Mouse (Mus musculus): ENCODE data around the gene Crhr1. TPM values are rescaled to one million over a fixed set of nuclear protein-coding genes. Genes with fewer than 3 reads are reported as not detected.

Crhr1 gene
- polyA plus RNA-seq, 1 experiment from 2014 or later: not detected

- no peaks in the 10 kb centered on the region for H3K9me3 ChIP-seq
- no peak overlapping the region for H3K9ac ChIP-seq
- H3K4me3 ChIP-seq: no peak overlapping the region
- no peak for ATAC-seq (ENCODE audit: insufficient number of reproducible peaks, low FRiP score, low TSS enrichment, low read depth)
- 76% methylated on average over 11 of the region's 11 CpGs for WGBS
- no peak overlapping the region for H3K27ac ChIP-seq
- H3K4me1 ChIP-seq: peaks cover 7% of the 10 kb centered on the region; the same call in 1 of the 2 replicates
- no peak overlapping the region for H3K4me2 ChIP-seq
- no peaks in the 10 kb centered on the region for H3K27me3 ChIP-seq
- no peaks in the 10 kb centered on the region for H3K36me3 ChIP-seq
These were observed 20.8 kb upstream of the Crhr1 start for GRCm38 (mm10) chr11:104111851-104112250.

- 87% methylated on average over 6 of the region's 6 CpGs for WGBS
- Histone ChIP-seq H3K9ac (no peak overlapping the region), H3K4me1 (peaks cover 7% of the 10 kb centered on the region; the same call in 1 of the 2 replicates), H3K9me3 (no peaks in the 10 kb centered on the region), H3K27me3 (no peaks in the 10 kb centered on the region), H3K27ac (no peak overlapping the region), H3K4me3 (no peak overlapping the region), H3K36me3 (no peaks in the 10 kb centered on the region), H3K4me2 (no peak overlapping the region)
- no peak for ATAC-seq (ENCODE audit: insufficient number of reproducible peaks, low FRiP score, low TSS enrichment, low read depth)
These were observed 19.0 kb upstream of the Crhr1 start for GRCm38 (mm10) chr11:104113699-104114098.

GRCm38 (mm10) chr11:104114690-104115089, 18.0 kb upstream of the Crhr1 start:
- WGBS: under 1% methylated on average over 7 of the region's 7 CpGs
- Histone ChIP-seq H3K9me3 (no peaks in the 10 kb centered on the region), H3K27ac (no peak overlapping the region), H3K4me2 (no peak overlapping the region), H3K4me3 (no peak overlapping the region), H3K9ac (no peak overlapping the region), H3K27me3 (no peaks in the 10 kb centered on the region), H3K4me1 (peaks cover 7% of the 10 kb centered on the region; the same call in 1 of the 2 replicates), H3K36me3 (no peaks in the 10 kb centered on the region)
- ATAC-seq (ENCODE audit: insufficient number of reproducible peaks, low FRiP score, low TSS enrichment, low read depth): peak; percentile 87

- Histone ChIP-seq H3K27ac (no peak overlapping the region), H3K4me2 (no peak overlapping the region), H3K4me3 (no peak overlapping the region), H3K27me3 (no peaks in the 10 kb centered on the region), H3K9ac (no peak overlapping the region), H3K4me1 (peaks cover 7% of the 10 kb centered on the region; the same call in 1 of the 2 replicates), H3K9me3 (no peaks in the 10 kb centered on the region), H3K36me3 (no peaks in the 10 kb centered on the region)
- WGBS: 70% methylated on average over 4 of the region's 4 CpGs
- no peak for ATAC-seq (ENCODE audit: insufficient number of reproducible peaks, low FRiP score, low TSS enrichment, low read depth)
These were observed 14.3 kb upstream of the Crhr1 start for GRCm38 (mm10) chr11:104118356-104118755.

- Histone ChIP-seq H3K9me3 (no peaks in the 10 kb centered on the region), H3K27ac (no peak overlapping the region), H3K4me3 (no peak overlapping the region), H3K36me3 (no peaks in the 10 kb centered on the region), H3K9ac (no peak overlapping the region), H3K4me2 (no peak overlapping the region), H3K27me3 (no peaks in the 10 kb centered on the region), H3K4me1 (peaks cover 4% of the 10 kb centered on the region; the same call in 1 of the 2 replicates)
- WGBS: 58% methylated on average over 7 of the region's 7 CpGs
- ATAC-seq (ENCODE audit: insufficient number of reproducible peaks, low FRiP score, low TSS enrichment, low read depth): no peak
These were observed 9.7 kb upstream of the Crhr1 start for GRCm38 (mm10) chr11:104122966-104123365.

- H3K4me3 ChIP-seq: no peak overlapping the region
- no peaks in the 10 kb centered on the region for H3K27me3 ChIP-seq
- H3K36me3 ChIP-seq: no peaks in the 10 kb centered on the region
- no peaks in the 10 kb centered on the region for H3K9me3 ChIP-seq
- H3K4me2 ChIP-seq: no peak overlapping the region
- ATAC-seq (ENCODE audit: insufficient number of reproducible peaks, low FRiP score, low TSS enrichment, low read depth): no peak
- WGBS: 76% methylated on average over 10 of the region's 10 CpGs
- H3K27ac ChIP-seq: no peak overlapping the region
- H3K9ac ChIP-seq: no peak overlapping the region
- peaks cover 4% of the 10 kb centered on the region; the same call in 1 of the 2 replicates for H3K4me1 ChIP-seq
These were observed 9.2 kb upstream of the Crhr1 start for GRCm38 (mm10) chr11:104123479-104123878.

- H3K9me3 ChIP-seq: no peaks in the 10 kb centered on the region
- no peak overlapping the region for H3K9ac ChIP-seq
- H3K27me3 ChIP-seq: no peaks in the 10 kb centered on the region
- no peak overlapping the region for H3K4me2 ChIP-seq
- 51% methylated on average over 3 of the region's 3 CpGs for WGBS
- no peaks in the 10 kb centered on the region for H3K36me3 ChIP-seq
- no peak overlapping the region for H3K4me3 ChIP-seq
- H3K4me1 ChIP-seq: peaks cover 4% of the 10 kb centered on the region; the same call in 1 of the 2 replicates
- no peak overlapping the region for H3K27ac ChIP-seq
- 0 out of 2 replicates have a peak, but pooled peaks have one; percentile 35 for ATAC-seq (ENCODE audit: insufficient number of reproducible peaks, low FRiP score, low TSS enrichment, low read depth)
These were observed 8.1 kb upstream of the Crhr1 start for GRCm38 (mm10) chr11:104124582-104124981.

GRCm38 (mm10) chr11:104129466-104129865, 3.2 kb upstream of the Crhr1 start:
- Histone ChIP-seq H3K9me3 (no peaks in the 10 kb centered on the region), H3K27ac (no peak overlapping the region), H3K27me3 (peaks cover 45% of the 10 kb centered on the region), H3K36me3 (no peaks in the 10 kb centered on the region), H3K4me3 (no peak overlapping the region), H3K4me1 (peaks cover 26% of the 10 kb centered on the region), H3K4me2 (no peak overlapping the region), H3K9ac (no peak overlapping the region)
- 80% methylated on average over 5 of the region's 5 CpGs for WGBS
- no peak for ATAC-seq (ENCODE audit: insufficient number of reproducible peaks, low FRiP score, low TSS enrichment, low read depth)

GRCm38 (mm10) chr11:104130721-104131647, 1.7 kb upstream of the Crhr1 start:
- Histone ChIP-seq H3K27ac (no peak overlapping the region), H3K9ac (no peak overlapping the region), H3K27me3 (peaks cover 61% of the 10 kb centered on the region), H3K9me3 (no peaks in the 10 kb centered on the region), H3K4me1 (peaks cover 22% of the 10 kb centered on the region), H3K4me3 (no peak overlapping the region), H3K36me3 (no peaks in the 10 kb centered on the region), H3K4me2 (no peak overlapping the region)
- 72% methylated on average over 15 of the region's 15 CpGs for WGBS
- no peak for ATAC-seq (ENCODE audit: insufficient number of reproducible peaks, low FRiP score, low TSS enrichment, low read depth)

- Histone ChIP-seq H3K36me3 (no peaks in the 10 kb centered on the region), H3K9me3 (no peaks in the 10 kb centered on the region), H3K4me2 (peak overlapping the region; percentile 99), H3K27me3 (peaks cover 68% of the 10 kb centered on the region), H3K27ac (no peak overlapping the region), H3K9ac (no peak overlapping the region), H3K4me3 (peak overlapping the region; percentile 51), H3K4me1 (peaks cover 22% of the 10 kb centered on the region)
- 1% methylated on average over 21 of the region's 21 CpGs for WGBS
- no peak for ATAC-seq (ENCODE audit: insufficient number of reproducible peaks, low FRiP score, low TSS enrichment, low read depth)
These were observed 899 bp upstream of the Crhr1 start for GRCm38 (mm10) chr11:104131756-104132155.

GRCm38 (mm10) chr11:104133442-104133983, 858 bp downstream of the Crhr1 start:
- H3K27ac ChIP-seq: no peak overlapping the region
- under 1% methylated on average over 47 of the region's 47 CpGs for WGBS
- peak overlapping the region; percentile 99 for H3K4me2 ChIP-seq
- H3K36me3 ChIP-seq: no peaks in the 10 kb centered on the region
- H3K9me3 ChIP-seq: no peaks in the 10 kb centered on the region
- H3K27me3 ChIP-seq: peaks cover 79% of the 10 kb centered on the region
- H3K4me3 ChIP-seq: peak overlapping the region; percentile 51
- H3K4me1 ChIP-seq: peaks cover 22% of the 10 kb centered on the region
- no peak for ATAC-seq (ENCODE audit: insufficient number of reproducible peaks, low FRiP score, low TSS enrichment, low read depth)
- no peak overlapping the region for H3K9ac ChIP-seq

GRCm38 (mm10) chr11:104138976-104139375, 6.3 kb downstream of the Crhr1 start:
- no peak overlapping the region for H3K27ac ChIP-seq
- H3K4me1 ChIP-seq: no peaks in the 10 kb centered on the region
- 56% methylated on average over 3 of the region's 3 CpGs for WGBS
- H3K9me3 ChIP-seq: no peaks in the 10 kb centered on the region
- H3K4me2 ChIP-seq: no peak overlapping the region
- H3K36me3 ChIP-seq: no peaks in the 10 kb centered on the region
- no peak overlapping the region for H3K9ac ChIP-seq
- peaks cover 48% of the 10 kb centered on the region for H3K27me3 ChIP-seq
- no peak overlapping the region for H3K4me3 ChIP-seq
- no peak for ATAC-seq (ENCODE audit: insufficient number of reproducible peaks, low FRiP score, low TSS enrichment, low read depth)

All from limb, embryonic 15.5 days (tissue).